Mouse (Mus musculus): ENCODE results near the gene Crocc.

GRCm38 (mm10) chr4:140993846-140994245 is 66.5 kb downstream of the Crocc start:
- TF ChIP-seq CTCF (IDR thresholded peaks at IDR 0.05; ENCODE audit: borderline replicate concordance, extremely low read depth, insufficient read depth, insufficient read length): no peak
- no peak for TF ChIP-seq POLR2A (IDR thresholded peaks at IDR 0.05; ENCODE audit: borderline replicate concordance, extremely low read depth, insufficient read depth, insufficient read length, poor library complexity, severe bottlenecking)

All from brain, embryonic 14.5 days (tissue).